27 mouse cellular contexts compared by ENCODE assay signal in genomic region chr11:50432896-50433295, GRCm38 (mm10). TPM values are rescaled to one million over a fixed set of nuclear protein-coding genes. Genes with fewer than 3 reads are reported as not detected.
A peak's percentile ranks its signal among the peaks of the same experiment; 100 is the strongest.
DNase-seq lines count a peak whose midpoint lies in the region; ATAC-seq and TF ChIP-seq lines count a peak whose summit lies in the region.
"Had no signal": no experiment of that assay in that cellular context is flagged by ENCODE, and none has a peak within 500 bp of the region (broad histone marks: within the 10 kb centered on the region; RNA-seq: fewer than 3 reads in every experiment).

No protein-coding gene starts in this region.

- H3K9me3 ChIP-seq in neural tube, embryonic 15.5 days (replicated peaks): no peaks in the 10 kb centered on the region
- H3K9me3 ChIP-seq: G1E; hindbrain, embryonic 10.5 days; hindbrain, embryonic 15.5 days; liver, embryonic 12.5 days; midbrain, embryonic 13.5 days had no signal

- H3K79me2 ChIP-seq in myocyte (ENCODE audit: control insufficient read depth, insufficient read depth): no peaks in the 10 kb centered on the region

- peak; percentile 46 for TF ChIP-seq POLR2A in myocyte (IDR thresholded peaks at IDR 0.05; ENCODE audit: insufficient read length, low read depth)

- no peak for ATAC-seq in activated CD4-positive, CD25-positive, alpha-beta regulatory T cell, adult 4 months
- ATAC-seq in cerebellum, adult (ENCODE audit: insufficient number of reproducible peaks, low FRiP score, low TSS enrichment): no peak
- ATAC-seq in neural tube, embryonic 15.5 days (ENCODE audit: low FRiP score): no peak
- ATAC-seq: forebrain, embryonic 14.5 days; liver, embryonic 12.5 days; liver, postnatal 0 days; lung, postnatal 0 days; midbrain, embryonic 13.5 days had no signal

- peak overlapping the region; percentile 82 for H3K4me2 ChIP-seq in myocyte (ENCODE audit: low read depth)
- H3K4me2 ChIP-seq in neural tube, embryonic 15.5 days: no peak overlapping the region
- H3K4me2 ChIP-seq: hindbrain, embryonic 15.5 days; liver, embryonic 12.5 days; midbrain, embryonic 13.5 days had no signal

- no peak overlapping the region for H3ac ChIP-seq in myocyte (ENCODE audit: control insufficient read depth, insufficient read length)

- no peak overlapping the region for H3K4me3 ChIP-seq in myocyte
- no peak overlapping the region for H3K4me3 ChIP-seq in neural tube, embryonic 15.5 days (replicated peaks)
- H3K4me3 ChIP-seq: hindbrain, embryonic 10.5 days; hindbrain, embryonic 15.5 days; liver, embryonic 12.5 days; midbrain, embryonic 13.5 days had no signal

- no peak overlapping the region for H3K9ac ChIP-seq in neural tube, embryonic 15.5 days (replicated peaks)
- H3K9ac ChIP-seq: hindbrain, embryonic 15.5 days; liver, postnatal 0 days; midbrain, embryonic 13.5 days had no signal

- H3K36me3 ChIP-seq in myocyte (ENCODE audit: control insufficient read depth, insufficient read depth): no peaks in the 10 kb centered on the region
- H3K36me3 ChIP-seq in neural tube, embryonic 15.5 days: no peaks in the 10 kb centered on the region
- H3K36me3 ChIP-seq: hindbrain, embryonic 10.5 days; hindbrain, embryonic 15.5 days; liver, embryonic 12.5 days; midbrain, embryonic 13.5 days had no signal

- DNase-seq in 3134 (ENCODE audit: extremely low read depth, insufficient read length, low spot score): peak; percentile 27
- peak; percentile 57 for DNase-seq in A20 (ENCODE audit: low read depth, low spot score)
- peak; percentile 79 for DNase-seq in Muller cell, postnatal 12 days (ENCODE audit: inconsistent ontology term)
- DNase-seq: adrenal gland, adult 2 months; cerebellum, adult 9-10 months; cerebellum, postnatal 36 days; gastrocnemius, postnatal 36 days; heart, postnatal 14 days; kidney, adult 8-10 months; kidney, postnatal 4 days; layer of hippocampus, postnatal 36 days; left cerebral cortex, postnatal 4 days; liver, postnatal 0 days; thymus, postnatal 4 days had no signal

- no peak overlapping the region for H3K27ac ChIP-seq in neural tube, embryonic 15.5 days (replicated peaks)
- H3K27ac ChIP-seq: hindbrain, embryonic 10.5 days; hindbrain, embryonic 15.5 days; kidney, postnatal 0 days; liver, embryonic 12.5 days; macrophage; midbrain, embryonic 13.5 days had no signal

- H3K27me3 ChIP-seq in myocyte (ENCODE audit: control insufficient read depth, insufficient read depth, insufficient read length): no peaks in the 10 kb centered on the region
- no peaks in the 10 kb centered on the region for H3K27me3 ChIP-seq in neural tube, embryonic 15.5 days (replicated peaks)
- H3K27me3 ChIP-seq: hindbrain, embryonic 15.5 days; liver, embryonic 12.5 days had no signal

- WGBS in neural tube, embryonic 15.5 days: 84% methylated on average over 5 of the region's 5 CpGs

- peaks cover 13% of the 10 kb centered on the region for H3K4me1 ChIP-seq in neural tube, embryonic 15.5 days

TF ChIP-seq in myocyte, 11 proteins besides CTCF, POLR2A, EP300 and RAD21:
- TF ChIP-seq TCF12 (IDR thresholded peaks at IDR 0.05; ENCODE audit: insufficient read depth, poor library complexity, severe bottlenecking): no peak
- TF ChIP-seq MYOD1 (IDR thresholded peaks at IDR 0.05; ENCODE audit: control insufficient read depth in 1 of 3, insufficient read length in 2 of 3, low read depth in 2 of 3): no peak
- TF ChIP-seq REST (IDR thresholded peaks at IDR 0.05; ENCODE audit: insufficient read depth, insufficient read length): no peak
- no peak for TF ChIP-seq MAX (IDR thresholded peaks at IDR 0.05; ENCODE audit: low read depth)
- TF ChIP-seq MYOG (IDR thresholded peaks at IDR 0.05; ENCODE audit: control insufficient read depth in 1 of 3, insufficient read depth in 1 of 3, insufficient read length in 2 of 3, low read depth in 2 of 3): no peak
- no peak for TF ChIP-seq TCF3 (IDR thresholded peaks at IDR 0.05; ENCODE audit: insufficient read length, low read depth)
- TF ChIP-seq SRF (IDR thresholded peaks at IDR 0.05; ENCODE audit: control insufficient read depth, insufficient read length, low read depth): no peak
- TF ChIP-seq CEBPB (IDR thresholded peaks at IDR 0.05; ENCODE audit: insufficient read depth, poor library complexity, severe bottlenecking): no peak
- TF ChIP-seq USF1 (IDR thresholded peaks at IDR 0.05; ENCODE audit: low read depth): no peak

RNA-seq across cellular contexts. Expression of gene Rufy1, which starts 2.0 kb away (rescaled TPM):
- 13.9 TPM for polyA plus RNA-seq in myocyte (2012; fragmentation: generic; extraction: Trizol)
- polyA plus RNA-seq in activated CD4-positive, CD25-positive, alpha-beta regulatory T cell, adult 4 months (2017; shearing (Covaris generic)): 10 to 100 TPM in 1 of 2 experiments, 1 to 10 TPM in 1; 9.5 to 10.2 TPM
- polyA plus RNA-seq in neural tube, embryonic 15.5 days (2015; fragmentation: Nextera tagmentation; extraction: Ambion mirVana): 21.8 and 25.1 TPM in 2 replicates

RNA-seq across cellular contexts. Expression of gene Hnrnph1, which starts 56.1 kb away (rescaled TPM):
- 54.5 TPM for polyA plus RNA-seq in myocyte (2012; fragmentation: generic; extraction: Trizol)
- polyA plus RNA-seq in activated CD4-positive, CD25-positive, alpha-beta regulatory T cell, adult 4 months (2017; shearing (Covaris generic)): 100 to 1,000 TPM; 148 to 177 TPM
- polyA plus RNA-seq in neural tube, embryonic 15.5 days (2015; fragmentation: Nextera tagmentation; extraction: Ambion mirVana): 390 and 401 TPM in 2 replicates

Comparison
In these comparisons a context has a peak if more than half of its experiments do, and no peak if none do; other contexts are left out.
1. DNase-seq: peak in every context shown above with its lines; median percentile 79 in Muller cell, postnatal 12 days; 57 in A20; 27 in 3134.